Mouse (Mus musculus) layer of hippocampus, adult 2 months (tissue): ENCODE measurements around the gene Pax4. TPM values are rescaled to one million over a fixed set of nuclear protein-coding genes. Genes with fewer than 3 reads are reported as not detected.

Experiments
- DNase-seq, 2 experiments: peaks; one replicate each; pipeline ENCODE4 v3.0.0; 2022; ENCODE audit warnings: low spot score in 2 of 2
- H3K27ac ChIP-seq: fragments of 200-600 bp; 2 replicates; pipeline ENCODE4 v1.8.1; 2022
- H3K4me3 ChIP-seq: fragments of 200-600 bp; 2 replicates; pipeline ENCODE4 v1.8.1; 2022; ENCODE audit warnings: mild to moderate bottlenecking
- CTCF ChIP-seq: fragments of 200-600 bp; conservative IDR thresholded peaks from 2 replicates; pipeline ENCODE4 v1.8.1; 2022; ENCODE audit warnings: antibody characterized with exemption, mild to moderate bottlenecking, moderate library complexity
- total RNA-seq, 2 experiments: library from RNA; stranded (reverse); gene quantifications; 2 replicates each; pipeline ENCODE4 v1.2.3; 2021

Gene Pax4
- total RNA-seq, 2 experiments from 2014 or later, result not detected

- no peak overlapping the region for H3K27ac ChIP-seq
- no peak for DNase-seq
- no peak for TF ChIP-seq CTCF
- no peak overlapping the region for H3K4me3 ChIP-seq
Observed at GRCm38 (mm10) chr6:28471284-28472035, 22.3 kb upstream of the Pax4 start.

- no peak for TF ChIP-seq CTCF
- no peak overlapping the region for H3K27ac ChIP-seq
- no peak overlapping the region for H3K4me3 ChIP-seq
- DNase-seq, result no peak
Observed at GRCm38 (mm10) chr6:28470621-28471020, 21.5 kb upstream of the Pax4 start.

GRCm38 (mm10) chr6:28470017-28470602, 21.0 kb upstream of the Pax4 start:
- Histone ChIP-seq H3K27ac (no peak overlapping the region), H3K4me3 (no peak overlapping the region)
- DNase-seq, result no peak
- no peak for TF ChIP-seq CTCF

- Histone ChIP-seq H3K4me3 (no peak overlapping the region), H3K27ac (no peak overlapping the region)
- TF ChIP-seq CTCF, result no peak
- DNase-seq, result no peak
Observed at GRCm38 (mm10) chr6:28464630-28465029, 15.5 kb upstream of the Pax4 start.

- H3K27ac ChIP-seq, result no peak overlapping the region
- TF ChIP-seq CTCF, result peak; percentile 83
- peak; percentile 52 to 64 for DNase-seq
- no peak overlapping the region for H3K4me3 ChIP-seq
Observed at GRCm38 (mm10) chr6:28460534-28460933, 11.4 kb upstream of the Pax4 start.

GRCm38 (mm10) chr6:28459221-28459668, 10.1 kb upstream of the Pax4 start:
- Histone ChIP-seq H3K27ac (no peak overlapping the region), H3K4me3 (no peak overlapping the region)
- no peak for TF ChIP-seq CTCF
- no peak for DNase-seq

GRCm38 (mm10) chr6:28450977-28451376, 1.8 kb upstream of the Pax4 start:
- H3K4me3 ChIP-seq, result no peak overlapping the region
- no peak overlapping the region for H3K27ac ChIP-seq
- no peak for DNase-seq
- no peak for TF ChIP-seq CTCF

GRCm38 (mm10) chr6:28450481-28450880, 1.3 kb upstream of the Pax4 start:
- Histone ChIP-seq H3K4me3 (no peak overlapping the region), H3K27ac (no peak overlapping the region)
- no peak for DNase-seq
- TF ChIP-seq CTCF, result no peak

GRCm38 (mm10) chr6:28447937-28448336, 1.2 kb downstream of the Pax4 start:
- TF ChIP-seq CTCF, result no peak
- DNase-seq, result no peak
- Histone ChIP-seq H3K4me3 (no peak overlapping the region), H3K27ac (no peak overlapping the region)

- TF ChIP-seq CTCF, result no peak
- H3K27ac ChIP-seq, result no peak overlapping the region
- no peak for DNase-seq
- H3K4me3 ChIP-seq, result no peak overlapping the region
Observed at GRCm38 (mm10) chr6:28431538-28431855, 17.7 kb downstream of the Pax4 start.

GRCm38 (mm10) chr6:28430795-28431537, 18.2 kb downstream of the Pax4 start:
- Histone ChIP-seq H3K4me3 (no peak overlapping the region), H3K27ac (no peak overlapping the region)
- no peak for DNase-seq
- no peak for TF ChIP-seq CTCF

GRCm38 (mm10) chr6:28429870-28430269, 19.3 kb downstream of the Pax4 start:
- no peak overlapping the region for H3K4me3 ChIP-seq
- no peak for DNase-seq
- H3K27ac ChIP-seq, result no peak overlapping the region
- TF ChIP-seq CTCF, result no peak

GRCm38 (mm10) chr6:28428290-28428689, 20.9 kb downstream of the Pax4 start, which contains the start of gene Gcc1:
Gene Gcc1 (minus strand): TSS chr6:28428390.
- H3K27ac ChIP-seq, result no peak within 1 kb of the TSS
- H3K4me3 ChIP-seq, result no peak within 1 kb of the TSS
- no peak for DNase-seq
- no peak for TF ChIP-seq CTCF
